Mouse (Mus musculus): Measurements from ENCODE around the gene Wfdc3.
"Not testable (repeated sequence)": the region's sequence is repeated elsewhere in the genome, so short reads cannot be mapped to it uniquely, and the experiment has no call there.

The Wfdc3 gene

GRCm38 (mm10) chr2:164737377-164738090, 8.2 kb downstream of the Wfdc3 start:
- no peak for DNase-seq (ENCODE audit: low spot score)

GRCm38 (mm10) chr2:164735446-164735845, 10.3 kb downstream of the Wfdc3 start:
- DNase-seq (ENCODE audit: low spot score), result no peak

- no peak for DNase-seq (ENCODE audit: low spot score)
Observed at GRCm38 (mm10) chr2:164734839-164735238, 10.9 kb downstream of the Wfdc3 start.

GRCm38 (mm10) chr2:164733259-164733658, 12.5 kb downstream of the Wfdc3 start:
- no peak for DNase-seq (ENCODE audit: low spot score)

GRCm38 (mm10) chr2:164731719-164732118, 14.0 kb downstream of the Wfdc3 start:
- DNase-seq (ENCODE audit: low spot score), result no peak

DNA sequence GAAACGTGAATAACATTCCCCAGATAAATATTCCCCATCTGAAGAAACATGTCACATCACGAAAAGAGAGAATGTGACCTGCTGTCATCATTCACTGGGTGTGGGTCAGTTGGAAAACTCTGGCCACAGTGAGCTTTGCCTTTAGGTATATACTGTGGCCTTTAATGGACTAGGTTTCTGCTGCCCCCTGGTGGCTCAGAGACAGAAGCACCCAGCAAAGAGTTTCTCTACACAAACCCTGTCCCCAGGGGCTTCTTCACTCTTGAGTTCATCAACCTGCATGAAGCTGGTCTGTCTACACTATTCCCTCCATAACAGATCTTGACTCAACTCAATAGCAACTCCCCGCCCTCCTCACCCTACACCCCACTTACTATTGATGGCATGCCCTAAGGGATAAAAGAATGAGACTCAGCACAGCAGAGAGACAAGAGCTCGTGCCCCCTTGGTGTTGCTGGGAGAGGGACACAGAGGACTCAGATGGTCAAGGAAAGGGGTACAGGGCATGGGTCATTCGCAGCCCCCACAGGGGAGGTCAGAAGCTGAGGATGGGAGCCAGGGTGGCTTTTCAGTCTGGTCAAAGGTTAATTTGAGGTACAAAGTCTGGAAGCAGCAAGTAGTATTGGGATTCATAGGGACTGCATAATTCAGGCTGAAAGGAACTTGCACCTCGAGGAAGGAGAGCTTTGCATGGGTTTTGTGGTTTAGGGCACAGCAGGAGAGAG, 19.7 kb downstream of the Wfdc3 start:
- DNase-seq (ENCODE audit: low spot score), result peak; percentile 67

GRCm38 (mm10) chr2:164723276-164723675, 22.5 kb downstream of the Wfdc3 start:
- DNase-seq (ENCODE audit: low spot score), result no peak

DNA sequence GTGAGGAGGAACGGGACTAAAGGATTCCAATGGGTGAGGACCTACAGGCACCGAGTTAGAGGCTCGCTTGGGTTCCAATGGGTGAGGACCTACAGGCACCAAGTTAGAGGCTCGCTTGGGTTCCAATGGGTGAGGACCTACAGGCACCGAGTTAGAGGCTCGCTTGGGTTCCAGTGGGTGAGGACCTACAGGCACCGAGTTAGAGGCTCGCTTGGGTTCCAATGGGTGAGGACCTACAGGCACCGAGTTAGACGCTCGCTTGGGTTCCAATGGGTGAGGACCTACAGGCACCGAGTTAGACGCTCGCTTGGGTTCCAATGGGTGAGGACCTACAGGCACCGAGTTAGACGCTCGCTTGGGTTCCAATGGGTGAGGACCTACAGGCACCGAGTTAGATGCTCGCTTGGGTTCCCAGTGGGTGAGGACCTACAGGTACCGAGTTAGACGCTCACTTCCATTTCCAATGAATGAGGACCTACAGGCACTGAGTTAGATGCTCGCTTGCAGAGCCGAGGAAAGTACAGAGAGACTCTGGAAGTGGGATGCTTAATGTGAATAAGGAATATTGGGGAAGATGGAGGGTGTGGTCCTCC, 29.4 kb downstream of the Wfdc3 start:
- not testable (repeated sequence) for DNase-seq (ENCODE audit: low spot score)

- no peak for DNase-seq (ENCODE audit: low spot score)
Observed at GRCm38 (mm10) chr2:164715005-164715404, 30.7 kb downstream of the Wfdc3 start, which contains the start of gene Spint5. Gene Spint5, plus strand, starts transcription at chr2:164715305.

DNA sequence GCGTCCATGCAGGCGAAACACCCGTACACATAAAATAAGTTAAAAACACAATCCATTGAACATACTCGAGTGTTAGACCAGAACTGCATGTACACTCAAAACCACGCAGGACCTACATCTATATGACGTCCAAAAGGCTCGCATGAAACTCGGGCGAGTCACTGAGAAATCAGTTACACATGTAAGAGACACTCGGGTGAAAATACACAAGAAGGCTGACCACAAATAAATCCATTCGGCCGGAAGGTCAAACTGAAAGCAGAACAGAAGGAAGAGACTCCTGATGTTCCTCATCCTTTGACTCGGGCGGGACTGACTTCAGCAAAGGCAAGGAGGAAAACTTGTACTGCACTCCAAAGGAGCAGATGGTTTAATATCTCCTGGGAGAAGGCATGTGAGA, 39.7 kb downstream of the Wfdc3 start:
- DNase-seq (ENCODE audit: low spot score), result no peak

- no peak for DNase-seq (ENCODE audit: low spot score)
Observed at GRCm38 (mm10) chr2:164705328-164705727, 40.4 kb downstream of the Wfdc3 start.

DNA sequence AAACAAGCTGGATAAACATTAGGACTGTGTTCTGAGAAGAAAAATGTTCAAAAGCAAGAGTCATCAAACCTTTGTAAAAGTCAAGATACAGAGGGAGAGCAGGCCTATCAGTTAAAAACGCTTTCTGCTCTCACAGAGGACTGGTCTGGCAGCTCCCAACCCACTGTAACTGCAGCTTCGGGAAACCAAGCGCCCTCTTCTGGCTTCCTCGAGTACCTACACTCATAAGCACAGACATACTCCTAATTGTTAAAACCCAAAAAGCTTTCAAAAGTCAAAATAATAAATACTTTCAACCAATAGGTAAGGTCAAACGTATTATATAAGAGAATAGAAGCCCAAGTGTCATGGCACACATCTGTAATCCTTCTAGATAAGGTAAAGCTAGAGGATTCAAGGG, 41.5 kb downstream of the Wfdc3 start:
- DNase-seq (ENCODE audit: low spot score), result no peak

DNA sequence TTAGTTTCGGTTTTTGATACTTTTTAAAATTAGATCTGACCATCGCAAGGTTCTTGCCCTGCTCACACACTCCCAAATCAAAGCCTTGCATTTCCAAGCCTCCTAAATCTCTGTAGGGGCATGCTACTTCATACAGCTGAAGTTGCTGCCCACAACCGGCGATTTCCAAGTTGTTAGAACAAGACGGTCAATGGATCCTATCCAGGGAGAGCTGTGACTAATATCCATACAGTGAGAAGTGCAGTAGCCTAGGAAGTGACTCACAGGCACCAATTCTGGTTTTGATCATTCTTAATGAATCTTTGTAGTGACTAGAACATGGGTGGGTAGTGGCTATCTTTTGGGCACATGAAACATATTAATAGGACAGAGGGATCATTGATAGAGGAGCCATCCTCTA, 44.0 kb downstream of the Wfdc3 start:
- DNase-seq (ENCODE audit: low spot score), result no peak

DNA sequence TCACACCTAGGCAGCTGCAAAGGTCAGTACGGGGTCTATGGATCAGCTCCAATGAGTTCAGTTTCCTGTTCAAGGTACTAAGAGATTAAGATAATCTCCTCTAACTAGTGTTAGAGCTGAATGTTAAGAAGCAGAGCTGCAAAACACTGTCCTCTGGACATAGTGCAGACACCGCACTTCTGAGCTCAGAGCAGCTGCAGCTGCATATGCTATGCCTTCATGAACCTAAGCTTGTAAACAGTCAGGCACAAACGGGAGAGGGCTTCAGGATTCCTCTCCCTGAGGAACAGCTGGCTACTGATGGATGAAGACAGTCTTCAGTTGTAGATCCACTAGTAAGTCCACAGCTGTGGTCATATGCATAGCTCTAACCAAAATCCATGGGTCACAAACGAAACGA, 44.8 kb downstream of the Wfdc3 start:
- DNase-seq (ENCODE audit: low spot score), result no peak

- no peak for DNase-seq (ENCODE audit: low spot score)
Observed at GRCm38 (mm10) chr2:164698201-164698600, 47.5 kb downstream of the Wfdc3 start, which contains the start of gene Spint4. Gene Spint4, plus strand, starts transcription at chr2:164698501.

- DNase-seq (ENCODE audit: low spot score), result no peak
Observed at GRCm38 (mm10) chr2:164684807-164685206, 60.9 kb downstream of the Wfdc3 start, which contains the start of gene Wfdc13. Gene Wfdc13, plus strand, starts transcription at chr2:164685107.
